Mouse (Mus musculus): ENCODE results near the gene Sgpp1.
"Not testable (repeated sequence)": the region's sequence is repeated elsewhere in the genome, so short reads cannot be mapped to it uniquely, and the experiment has no call there.

DNA sequence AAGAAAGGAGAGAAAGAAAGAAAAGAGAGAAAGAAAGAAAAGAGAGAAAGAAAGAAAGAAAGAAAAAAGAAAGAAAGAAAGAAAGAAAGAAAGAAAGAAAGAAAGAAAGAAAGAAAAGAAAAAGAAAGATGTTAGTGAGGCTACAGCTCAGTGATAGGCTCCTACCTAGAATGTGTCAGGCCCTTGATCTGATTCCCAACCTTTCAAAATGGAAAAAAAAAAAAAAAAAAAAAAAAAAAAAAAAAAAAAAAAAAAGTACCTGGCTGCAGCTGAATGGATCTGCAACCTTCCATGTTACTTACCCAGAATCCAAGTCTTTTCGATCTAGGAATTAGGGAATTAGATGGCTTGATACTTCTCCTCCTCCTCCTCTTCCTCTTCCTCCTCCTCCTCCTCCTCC lies 39.7 kb downstream of the Sgpp1 start:
- not testable (repeated sequence) for TF ChIP-seq EP300, CTCF (IDR thresholded peaks at IDR 0.05; ENCODE audit: low read depth)

Data from heart, postnatal 0 days (tissue).